Mouse (Mus musculus): ENCODE measurements around the gene Ttc32.
A peak's percentile ranks its signal among the peaks of the same experiment; 100 is the strongest.

The Ttc32 gene

DNA sequence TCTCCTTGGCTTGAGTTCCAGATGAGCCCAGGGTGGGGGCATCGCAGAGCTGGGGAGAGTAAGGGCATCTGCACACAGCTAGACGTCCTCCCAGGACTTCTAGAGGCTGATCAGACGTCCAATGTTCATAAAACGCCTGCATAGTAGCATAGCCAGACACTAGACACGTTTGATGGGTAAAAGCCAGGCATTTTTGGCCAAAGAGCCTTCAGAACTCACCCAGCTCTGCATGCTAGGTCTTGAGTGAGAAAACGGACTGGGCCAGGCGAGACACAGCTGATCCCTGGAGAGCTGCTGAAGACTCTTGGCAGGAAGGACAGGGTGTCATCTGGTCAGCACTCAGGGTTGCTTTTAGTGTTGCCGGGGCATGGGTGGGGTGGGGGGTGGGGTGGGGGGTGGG lies 18.3 kb downstream of the Ttc32 start:
- DNase-seq: no peak

DNA sequence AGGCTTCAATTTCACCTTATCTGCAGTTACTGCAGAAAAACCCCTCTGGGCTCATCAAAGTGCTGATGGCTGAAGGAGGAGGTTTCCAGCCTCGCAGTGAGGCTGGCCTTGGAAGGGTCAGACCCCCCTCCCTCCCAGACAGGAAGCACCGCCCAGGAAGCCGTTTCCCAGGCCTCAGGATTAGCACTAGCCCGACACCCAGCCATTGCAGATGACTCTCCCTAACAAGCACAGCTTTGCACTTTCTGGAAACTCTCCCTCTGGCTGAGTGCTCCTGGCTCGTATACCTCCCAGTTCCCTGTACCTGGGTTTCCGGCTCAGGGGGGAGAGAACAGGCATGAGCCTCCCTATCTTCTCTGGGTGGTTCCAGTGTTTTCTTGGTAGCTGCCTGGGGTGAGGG lies 21.0 kb downstream of the Ttc32 start:
- no peak for DNase-seq

DNA sequence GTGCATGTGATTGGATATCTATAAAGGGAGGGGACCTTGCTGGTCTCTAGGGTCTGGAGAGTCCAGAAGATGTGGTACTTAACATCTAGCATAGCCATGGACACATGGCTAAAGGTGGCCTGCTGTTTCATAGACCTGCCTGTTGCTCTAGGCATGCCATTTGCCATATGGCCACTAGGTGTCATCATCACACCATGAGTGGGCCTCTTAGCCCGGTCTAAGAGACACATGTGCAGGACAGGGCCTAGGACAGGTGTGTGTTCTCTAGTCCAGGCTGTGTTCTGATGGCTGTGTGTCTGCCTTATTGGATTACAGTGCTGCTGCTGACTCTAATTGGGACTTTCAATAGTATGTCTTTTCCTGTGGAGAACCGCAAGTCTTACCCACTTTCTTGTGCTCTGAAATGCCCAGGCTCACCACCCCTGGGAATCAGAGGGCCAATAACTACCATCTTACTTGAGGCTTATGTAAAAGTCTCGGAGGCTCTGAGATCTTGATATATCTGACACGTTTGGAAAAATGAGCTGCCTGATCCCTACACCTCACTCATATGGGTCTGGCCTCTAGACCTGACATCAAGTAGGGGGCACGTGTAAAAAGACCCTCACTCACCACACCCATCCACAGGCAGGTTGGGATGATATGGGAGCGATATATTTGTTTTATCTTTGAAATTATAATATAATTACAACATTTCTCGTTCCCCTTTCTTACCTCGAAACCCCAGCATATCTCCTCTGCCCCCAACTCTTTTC lies 22.5 kb downstream of the Ttc32 start:
- peak; percentile 67 for DNase-seq

DNA sequence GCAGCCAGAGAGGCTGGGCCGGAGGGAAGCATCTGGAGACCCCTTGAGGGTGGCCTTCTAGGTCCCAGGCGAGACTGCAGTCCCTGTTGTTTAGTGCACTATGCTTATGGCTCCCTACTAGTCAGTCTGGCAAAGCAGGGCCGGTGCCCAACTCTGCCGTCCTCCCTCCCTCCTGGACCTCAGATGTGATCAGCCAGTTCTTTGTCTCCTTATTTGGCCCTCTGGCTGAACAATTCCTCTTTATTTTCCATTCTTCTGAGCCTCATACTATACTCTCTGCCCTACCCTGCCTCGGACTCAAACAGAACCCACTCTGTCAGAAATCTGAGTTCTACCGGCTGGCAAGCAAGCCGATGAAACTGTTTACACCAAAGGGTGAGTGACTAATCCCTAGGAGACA lies 23.5 kb downstream of the Ttc32 start:
- DNase-seq: no peak

DNA sequence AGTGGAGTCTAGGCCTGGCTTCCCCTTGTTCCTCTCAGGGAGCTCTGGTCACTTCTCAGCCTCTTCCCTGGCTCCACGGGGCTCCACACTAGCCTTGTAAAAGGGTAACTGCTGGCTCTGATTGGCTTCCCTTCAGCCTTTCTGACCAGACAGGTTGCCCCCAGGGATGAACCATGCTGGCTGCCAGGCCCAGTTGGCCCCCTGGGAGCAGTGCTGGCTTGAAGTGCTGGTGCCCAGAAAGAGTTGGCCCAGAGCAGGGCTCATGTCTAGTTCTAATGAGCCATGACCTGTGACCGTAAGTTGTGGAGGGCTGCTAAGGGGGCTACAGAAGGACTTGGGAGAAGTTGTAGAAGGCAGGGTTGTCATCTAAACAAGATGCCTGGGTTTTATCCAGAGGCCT lies 24.2 kb downstream of the Ttc32 start:
- no peak for DNase-seq

DNA sequence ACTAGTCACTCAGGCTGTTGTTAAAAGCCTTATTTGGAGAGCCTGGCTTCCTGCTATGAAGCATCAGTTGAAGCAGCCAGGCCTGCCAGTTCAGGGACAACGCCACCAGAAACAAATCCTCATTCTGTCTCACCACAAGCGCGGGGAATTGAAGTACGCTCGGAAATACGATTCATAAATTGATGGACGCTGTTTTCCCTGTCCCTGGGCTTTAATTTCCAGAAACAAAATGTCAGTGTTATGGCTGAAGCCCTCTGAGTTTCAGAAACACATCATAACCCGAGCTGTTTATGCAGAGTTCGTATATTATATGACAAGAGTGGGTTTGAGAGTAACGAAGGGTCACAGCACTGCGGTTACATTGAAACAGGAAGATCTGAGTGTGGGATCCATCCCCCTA lies 25.5 kb downstream of the Ttc32 start:
- DNase-seq: no peak

DNA sequence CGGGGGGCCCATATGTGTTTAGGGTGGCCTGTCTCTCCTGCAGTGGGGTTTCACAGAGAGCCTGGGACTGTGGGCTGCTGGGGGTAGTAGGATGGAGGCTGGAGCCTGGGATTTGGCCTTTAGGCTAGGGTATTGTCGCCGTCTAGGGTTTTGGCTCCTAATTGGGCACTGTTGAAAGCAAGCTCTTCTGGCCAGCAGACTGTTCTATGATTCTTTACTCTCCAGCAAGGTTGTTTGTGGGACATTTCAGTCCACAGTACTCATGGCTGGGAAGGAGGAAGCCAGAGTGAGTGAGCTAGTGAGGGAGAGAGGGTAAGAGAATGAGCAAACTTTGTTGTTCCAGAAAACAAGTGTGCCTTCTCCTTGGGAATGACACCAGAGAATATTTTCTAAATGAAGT lies 29.7 kb downstream of the Ttc32 start:
- no peak for DNase-seq

DNA sequence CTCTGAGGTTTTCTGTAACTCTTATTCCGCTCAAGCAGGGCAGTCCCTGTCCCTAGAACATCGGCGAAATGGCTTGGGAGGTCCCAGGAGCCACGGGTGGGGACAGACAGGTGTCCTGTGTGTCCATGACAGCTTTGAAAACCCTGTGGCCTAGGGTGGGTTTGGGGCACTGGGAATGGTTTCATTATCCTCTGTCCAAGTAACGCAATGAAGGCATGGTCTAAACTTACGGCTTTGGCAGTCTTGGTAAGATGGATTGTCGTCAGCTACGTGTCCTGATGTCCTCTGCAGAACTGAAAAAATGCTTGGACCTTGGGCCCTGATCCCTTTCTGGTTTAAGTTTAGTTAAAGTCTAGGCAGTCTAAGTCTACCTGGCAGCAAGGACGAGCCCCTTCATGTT lies 30.2 kb downstream of the Ttc32 start:
- DNase-seq: no peak

DNA sequence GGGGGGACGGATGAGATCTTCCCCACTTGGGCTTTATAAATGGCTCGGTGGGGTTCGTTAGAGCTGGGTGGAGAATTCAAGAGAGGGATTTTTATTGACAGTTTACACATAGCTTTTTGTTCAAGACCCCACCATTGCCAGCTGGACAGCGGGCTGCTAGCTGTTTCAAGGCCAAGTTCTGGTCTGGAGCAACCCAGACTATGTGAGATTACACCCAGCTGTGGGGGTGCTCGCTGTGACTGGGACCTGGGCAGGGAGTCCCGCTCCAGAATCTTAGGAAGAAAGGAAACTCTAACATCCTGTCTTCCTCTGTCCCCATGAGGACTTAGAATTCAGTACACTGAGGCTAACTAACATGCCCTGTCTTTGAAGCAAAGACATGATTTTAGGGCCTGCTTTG lies 33.8 kb downstream of the Ttc32 start:
- no peak for DNase-seq

DNA sequence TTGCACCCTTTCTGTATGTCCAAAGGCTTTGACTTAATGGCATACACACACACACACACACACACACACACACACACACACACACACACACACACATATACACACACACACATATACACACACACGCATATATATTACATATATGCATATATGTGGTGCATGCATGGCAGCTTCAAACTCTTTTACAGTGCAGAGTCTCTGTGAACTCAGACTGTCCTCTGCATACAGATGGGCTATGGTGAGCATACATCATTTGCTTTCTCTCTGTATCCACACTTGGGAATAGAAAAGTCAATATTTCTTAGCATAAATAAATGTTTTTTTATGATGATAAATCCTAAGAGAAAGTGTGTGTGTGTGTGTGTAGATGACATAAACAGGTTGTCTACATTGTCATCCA lies 41.3 kb downstream of the Ttc32 start:
- no peak for DNase-seq

DNA sequence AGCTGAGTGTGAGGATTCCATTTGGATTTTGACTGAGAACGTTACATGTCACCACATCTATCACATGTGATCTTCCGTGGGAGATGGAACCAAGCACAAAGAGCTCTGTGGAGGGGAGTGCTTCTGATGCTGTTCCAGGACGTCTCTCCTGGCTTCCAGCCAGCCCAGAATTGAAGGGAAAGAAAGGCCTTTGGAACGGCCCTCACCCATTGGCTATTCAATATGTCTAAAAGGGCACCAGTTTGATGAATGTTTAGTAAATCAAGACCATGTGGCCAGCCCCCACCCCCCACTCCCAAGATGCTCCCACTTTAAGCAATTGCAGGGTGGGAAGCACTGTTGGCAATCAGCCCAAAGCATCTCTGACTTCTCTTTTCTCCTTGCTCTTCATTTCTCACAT lies 41.7 kb downstream of the Ttc32 start:
- DNase-seq: no peak

DNA sequence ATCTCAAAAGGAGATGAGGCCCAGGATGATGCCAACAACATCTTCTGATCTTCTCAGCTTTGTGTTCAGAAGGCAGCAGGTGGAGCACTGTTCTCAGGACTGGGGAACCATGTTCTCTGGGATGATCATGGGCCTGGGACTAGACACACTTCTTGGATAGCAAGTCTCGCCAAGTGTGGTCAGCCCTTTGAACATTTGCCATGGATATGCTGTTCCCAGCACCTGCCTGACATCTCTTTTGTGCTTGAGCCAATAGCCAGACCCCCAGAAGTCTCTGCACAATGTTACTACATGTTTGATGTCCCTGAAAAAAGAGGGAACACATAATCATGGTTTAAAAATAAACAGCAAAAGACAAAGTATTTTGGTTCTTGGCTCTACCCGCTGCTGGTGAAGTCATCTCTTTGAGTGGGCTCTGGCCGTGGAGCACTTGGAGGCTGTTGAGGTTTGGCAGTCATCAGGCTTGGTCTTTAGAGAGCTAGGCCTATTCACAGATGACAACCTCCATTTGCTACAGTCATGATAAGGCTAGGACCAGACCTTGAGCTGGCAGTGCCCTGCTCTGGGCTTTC lies 47.8 kb downstream of the Ttc32 start:
- no peak for DNase-seq

DNA sequence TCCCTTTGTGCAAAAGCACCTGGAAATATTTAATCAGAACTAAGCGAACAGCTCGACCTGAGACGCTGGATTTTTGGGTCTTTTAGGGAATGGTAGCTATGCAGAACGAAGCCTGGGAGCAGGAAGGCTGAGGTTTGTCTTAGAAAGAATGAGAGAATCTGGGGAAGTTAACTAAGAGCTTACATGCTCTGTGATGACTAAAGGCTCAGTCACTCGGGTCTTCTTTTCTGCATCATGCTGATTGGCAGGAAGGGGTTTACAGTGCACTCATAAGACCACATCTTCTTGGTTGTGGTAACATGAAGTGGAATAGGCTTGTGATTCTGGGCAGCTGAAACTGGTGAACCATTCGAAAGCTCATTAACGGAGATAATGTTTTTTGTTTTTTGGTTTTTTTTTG lies 60.4 kb downstream of the Ttc32 start:
- DNase-seq: no peak
